Mouse (Mus musculus) urinary bladder, adult 2 months (tissue): ENCODE results near the gene Ptf1a. TPM values are rescaled to one million over a fixed set of nuclear protein-coding genes. Genes with fewer than 3 reads are reported as not detected.

Experiments
- DNase-seq: peaks from one replicate; pipeline ENCODE4 v3.0.0; 2022; ENCODE audit warnings: low spot score
- polyA plus RNA-seq: library from polyadenylated mRNA; depleted of rRNA; stranded (reverse); fragments of >200 nt; gene quantifications from 2 replicates; pipeline ENCODE4 v1.2.3, GENCODE M21; 2012; rRNA removed

Ptf1a gene
- polyA plus RNA-seq = not detected in 2 replicates

GRCm38 (mm10) chr2:19444931-19445831 lies at the start of gene Ptf1a:
Gene Ptf1a (plus strand): TSS chr2:19445663.
- no peak for DNase-seq

GRCm38 (mm10) chr2:19405409-19405808 lies 40.1 kb upstream of the Ptf1a start:
- no peak for DNase-seq

GRCm38 (mm10) chr2:19406531-19406930 lies 38.9 kb upstream of the Ptf1a start:
- DNase-seq = no peak

GRCm38 (mm10) chr2:19414222-19414965 lies 31.1 kb upstream of the Ptf1a start:
- DNase-seq = peak; percentile 33

GRCm38 (mm10) chr2:19415063-19415521 lies 30.4 kb upstream of the Ptf1a start:
- no peak for DNase-seq

GRCm38 (mm10) chr2:19416066-19416465 lies 29.4 kb upstream of the Ptf1a start:
- no peak for DNase-seq

- no peak for DNase-seq
Observed at GRCm38 (mm10) chr2:19419686-19420345, 25.6 kb upstream of the Ptf1a start.

- DNase-seq = no peak
Observed at GRCm38 (mm10) chr2:19422226-19422625, 23.2 kb upstream of the Ptf1a start.

GRCm38 (mm10) chr2:19423086-19423485 lies 22.4 kb upstream of the Ptf1a start:
- DNase-seq = no peak

GRCm38 (mm10) chr2:19429031-19429430 lies 16.4 kb upstream of the Ptf1a start:
- no peak for DNase-seq

- no peak for DNase-seq
Observed at GRCm38 (mm10) chr2:19429691-19430690, 15.5 kb upstream of the Ptf1a start.

GRCm38 (mm10) chr2:19430746-19431145 lies 14.7 kb upstream of the Ptf1a start:
- DNase-seq = no peak

GRCm38 (mm10) chr2:19431186-19431585 lies 14.3 kb upstream of the Ptf1a start:
- DNase-seq = no peak

- no peak for DNase-seq
Observed at GRCm38 (mm10) chr2:19431614-19432323, 13.7 kb upstream of the Ptf1a start.

- no peak for DNase-seq
Observed at GRCm38 (mm10) chr2:19444346-19444745, 1.1 kb upstream of the Ptf1a start.

- DNase-seq = no peak
Observed at GRCm38 (mm10) chr2:19445871-19446501, 523 bp downstream of the Ptf1a start.

- no peak for DNase-seq
Observed at GRCm38 (mm10) chr2:19446746-19447145, 1.3 kb downstream of the Ptf1a start.

GRCm38 (mm10) chr2:19448042-19448700 lies 2.7 kb downstream of the Ptf1a start:
- DNase-seq = no peak

- DNase-seq = no peak
Observed at GRCm38 (mm10) chr2:19449308-19449707, 3.8 kb downstream of the Ptf1a start.
